Mouse (Mus musculus): ENCODE data around the gene Lgals4. TPM values are rescaled to one million over a fixed set of nuclear protein-coding genes. Genes with fewer than 3 reads are reported as not detected.
A peak's percentile ranks its signal among the peaks of the same experiment; 100 is the strongest.

The Lgals4 gene
- polyA plus RNA-seq, 1 experiment from 2014 or later = 10.9 TPM

DNA sequence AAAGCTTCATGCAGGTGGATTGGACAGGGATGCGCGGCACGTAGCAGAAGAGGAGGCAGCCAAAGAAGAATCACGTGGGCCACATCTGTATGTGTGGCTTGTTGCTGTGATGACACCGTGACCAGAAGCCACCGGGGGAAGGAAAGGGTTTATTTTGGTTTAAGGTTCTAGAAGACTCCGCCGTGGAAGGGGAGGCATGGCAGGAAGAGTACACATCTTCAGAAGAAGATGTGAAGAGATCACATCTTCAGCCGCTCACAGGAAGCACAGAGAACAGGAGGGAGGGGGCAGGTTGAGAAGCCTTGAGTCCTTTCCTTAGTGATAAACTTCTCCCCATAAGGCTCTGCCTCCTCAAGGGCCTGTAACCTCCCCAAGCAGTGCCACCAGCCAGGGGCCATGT lies 33.7 kb upstream of the Lgals4 start:
- no peak overlapping the region for H3K4me3 ChIP-seq (replicated peaks; ENCODE audit: low read depth, low read length)
- no peak for ATAC-seq (replicated peaks; ENCODE audit: low FRiP score, low read depth)
- H3K27me3 ChIP-seq (ENCODE audit: insufficient read depth, low read length) = no peaks in the 10 kb centered on the region
- H3K27ac ChIP-seq = no peak overlapping the region
- no peaks in the 10 kb centered on the region for H3K9me3 ChIP-seq (replicated peaks; ENCODE audit: low read length)
- H3K4me2 ChIP-seq (ENCODE audit: low read length) = no peak overlapping the region
- TF ChIP-seq CTCF (IDR thresholded peaks at IDR 0.05; ENCODE audit: low read depth) = no peak
- peaks cover 40% of the 10 kb centered on the region for H3K4me1 ChIP-seq (replicated peaks; ENCODE audit: insufficient read depth, low read length)
- no peak overlapping the region for H3K9ac ChIP-seq (ENCODE audit: low read depth, low read length)
- DNase-seq (ENCODE audit: low spot score) = no peak
- 93% methylated on average over 9 of the region's 9 CpGs for WGBS
- no peaks in the 10 kb centered on the region for H3K36me3 ChIP-seq (ENCODE audit: insufficient read depth, low read length)

DNA sequence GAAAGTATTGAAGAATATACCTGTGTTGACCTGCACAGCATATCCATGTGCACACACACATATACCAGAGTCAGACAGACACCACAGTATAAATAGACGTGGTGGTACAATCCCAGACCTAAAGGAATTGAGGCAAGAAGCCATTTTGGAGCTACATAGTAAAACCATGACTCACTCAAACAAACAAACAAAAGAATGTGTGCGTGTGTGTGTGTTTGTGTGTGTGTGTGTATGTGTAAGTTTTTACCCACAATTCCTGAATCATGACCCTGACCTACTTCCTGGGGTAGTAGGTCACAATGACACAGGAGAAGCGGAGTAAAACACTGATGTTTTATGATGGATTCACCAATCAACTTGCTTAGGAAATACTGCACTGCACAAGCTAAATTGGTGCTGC lies 32.2 kb upstream of the Lgals4 start:
- ATAC-seq (replicated peaks; ENCODE audit: low FRiP score, low read depth) (no peak), DNase-seq (ENCODE audit: low spot score) (peak; percentile 73)
- Histone ChIP-seq H3K9me3 (replicated peaks; ENCODE audit: low read length) (no peaks in the 10 kb centered on the region), H3K27ac (peak overlapping the region; percentile 88), H3K9ac (ENCODE audit: low read depth, low read length) (no peak overlapping the region), H3K36me3 (ENCODE audit: insufficient read depth, low read length) (no peaks in the 10 kb centered on the region), H3K4me3 (replicated peaks; ENCODE audit: low read depth, low read length) (no peak overlapping the region), H3K4me2 (ENCODE audit: low read length) (peak overlapping the region; percentile 35; the same call in 1 of the 2 replicates), H3K27me3 (ENCODE audit: insufficient read depth, low read length) (no peaks in the 10 kb centered on the region), H3K4me1 (replicated peaks; ENCODE audit: insufficient read depth, low read length) (peaks cover 37% of the 10 kb centered on the region)
- WGBS = 48% methylated on average over 3 of the region's 3 CpGs
- no peak for TF ChIP-seq CTCF (IDR thresholded peaks at IDR 0.05; ENCODE audit: low read depth)

DNA sequence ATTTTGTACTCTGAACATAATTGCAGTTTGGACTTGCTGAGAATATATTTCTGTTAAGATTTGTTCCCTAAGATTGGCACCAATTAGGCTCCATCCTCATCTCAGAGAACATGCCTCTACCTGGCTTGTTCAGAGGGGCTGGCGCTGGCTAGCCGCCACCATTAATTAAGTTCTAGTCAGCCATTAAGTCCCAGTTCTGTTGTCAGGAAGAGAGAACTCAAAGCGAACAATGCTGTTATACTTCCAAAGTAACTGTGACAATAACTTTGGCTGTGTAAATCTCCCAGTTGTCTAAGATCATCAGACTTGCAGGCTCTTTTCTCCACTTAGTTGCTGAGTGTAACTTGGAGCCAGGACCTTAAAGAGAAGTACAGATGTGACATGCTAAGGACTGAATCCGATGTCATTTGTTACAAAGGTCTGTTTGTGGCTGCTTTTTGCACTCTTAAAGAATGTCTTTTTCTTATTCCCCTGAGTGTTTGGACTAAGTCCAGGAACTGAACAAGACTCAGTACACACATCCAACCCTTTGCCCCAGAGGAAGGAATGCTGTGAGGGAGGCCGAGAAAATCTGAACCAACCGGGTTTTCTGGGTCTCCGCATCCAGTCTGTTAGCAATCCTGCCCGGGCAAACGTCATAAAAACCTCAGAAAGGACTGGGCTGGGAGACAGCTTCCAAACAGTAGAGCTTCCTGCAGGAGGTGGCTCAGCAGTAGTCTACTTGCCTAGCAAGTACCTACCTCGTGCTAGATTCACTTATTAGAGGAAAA lies 31.6 kb upstream of the Lgals4 start:
- Histone ChIP-seq H3K27me3 (ENCODE audit: insufficient read depth, low read length) (no peaks in the 10 kb centered on the region), H3K9me3 (replicated peaks; ENCODE audit: low read length) (no peaks in the 10 kb centered on the region), H3K9ac (ENCODE audit: low read depth, low read length) (no peak overlapping the region), H3K4me2 (ENCODE audit: low read length) (peak overlapping the region; percentile 35), H3K4me3 (replicated peaks; ENCODE audit: low read depth, low read length) (no peak overlapping the region), H3K4me1 (replicated peaks; ENCODE audit: insufficient read depth, low read length) (peaks cover 31% of the 10 kb centered on the region), H3K27ac (peak overlapping the region; percentile 88), H3K36me3 (ENCODE audit: insufficient read depth, low read length) (no peaks in the 10 kb centered on the region)
- peak; percentile 61 for ATAC-seq (replicated peaks; ENCODE audit: low FRiP score, low read depth)
- TF ChIP-seq CTCF (IDR thresholded peaks at IDR 0.05; ENCODE audit: low read depth) = peak; percentile 39; the same call in 1 of the 2 replicates
- WGBS = 9% methylated on average over 10 of the region's 10 CpGs
- DNase-seq (ENCODE audit: low spot score) = peak; percentile 90

DNA sequence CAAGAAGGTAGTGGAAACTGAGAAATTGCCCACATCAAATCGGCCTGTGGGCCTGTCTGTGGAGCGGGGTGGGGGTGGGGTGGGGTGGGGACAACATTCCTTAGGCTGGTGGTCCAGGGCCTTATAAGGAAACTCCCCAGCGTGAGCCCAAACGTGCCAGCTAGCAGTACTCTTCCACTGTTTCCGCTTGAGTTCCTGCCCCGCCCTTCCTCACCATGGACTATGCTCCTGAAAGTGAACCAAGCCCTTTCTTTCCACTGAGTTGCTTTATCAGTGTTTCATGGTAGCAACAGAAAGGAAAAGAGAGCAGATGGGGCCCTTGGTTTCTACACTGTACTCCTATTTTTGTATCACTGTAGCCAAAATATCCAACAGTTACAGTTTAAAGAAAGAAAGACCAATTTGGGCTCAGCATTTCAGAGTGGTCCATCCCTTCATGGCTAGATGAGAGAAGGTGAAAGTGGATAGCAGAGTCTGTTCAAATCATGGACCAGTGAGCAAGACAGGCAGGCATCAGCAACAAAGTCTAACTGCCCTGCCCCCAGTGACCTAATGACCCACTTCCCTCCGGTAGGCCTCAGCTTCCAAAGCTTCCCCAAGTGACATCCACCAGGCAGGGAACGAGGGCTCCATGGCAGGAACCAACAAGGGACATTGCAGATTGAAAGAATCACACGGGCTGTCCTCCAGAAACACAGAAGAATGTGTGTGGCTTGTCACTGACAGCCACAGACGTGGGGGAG lies 30.6 kb upstream of the Lgals4 start:
- ATAC-seq (replicated peaks; ENCODE audit: low FRiP score, low read depth) (peak; percentile 81), DNase-seq (ENCODE audit: low spot score) (peak; percentile 89)
- Histone ChIP-seq H3K27me3 (ENCODE audit: insufficient read depth, low read length) (no peaks in the 10 kb centered on the region), H3K27ac (peak overlapping the region; percentile 88), H3K4me2 (ENCODE audit: low read length) (peak overlapping the region; percentile 35), H3K4me1 (replicated peaks; ENCODE audit: insufficient read depth, low read length) (peaks cover 36% of the 10 kb centered on the region), H3K36me3 (ENCODE audit: insufficient read depth, low read length) (no peaks in the 10 kb centered on the region), H3K4me3 (replicated peaks; ENCODE audit: low read depth, low read length) (no peak overlapping the region), H3K9me3 (replicated peaks; ENCODE audit: low read length) (no peaks in the 10 kb centered on the region), H3K9ac (ENCODE audit: low read depth, low read length) (no peak overlapping the region)
- no peak for TF ChIP-seq CTCF (IDR thresholded peaks at IDR 0.05; ENCODE audit: low read depth)
- WGBS = 6% methylated on average over 10 of the region's 10 CpGs

DNA sequence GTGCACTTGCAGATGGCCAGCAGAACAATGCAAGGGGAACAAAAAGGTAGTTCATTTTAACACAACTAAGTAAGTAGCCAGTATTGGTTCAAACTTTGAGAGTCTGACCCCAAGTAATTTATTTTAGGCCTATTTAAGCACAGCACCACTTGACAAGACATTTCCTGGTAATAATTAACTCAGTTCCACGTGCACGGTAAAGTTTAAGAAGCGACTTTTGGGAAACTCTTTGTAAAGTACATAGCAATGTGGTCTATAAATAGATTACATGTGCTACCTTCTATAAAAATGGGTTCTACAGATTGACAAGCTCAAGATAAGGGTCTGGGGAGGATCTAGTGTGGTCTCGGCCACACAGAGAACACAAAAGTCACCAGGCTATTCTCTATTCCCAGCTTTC lies 29.9 kb upstream of the Lgals4 start:
- no peak overlapping the region for H3K9ac ChIP-seq (ENCODE audit: low read depth, low read length)
- H3K27me3 ChIP-seq (ENCODE audit: insufficient read depth, low read length) = no peaks in the 10 kb centered on the region
- no peaks in the 10 kb centered on the region for H3K9me3 ChIP-seq (replicated peaks; ENCODE audit: low read length)
- 13% methylated on average over 4 of the region's 4 CpGs for WGBS
- ATAC-seq (replicated peaks; ENCODE audit: low FRiP score, low read depth) = no peak
- peak overlapping the region; percentile 88 for H3K27ac ChIP-seq
- peak; percentile 71 for DNase-seq (ENCODE audit: low spot score)
- no peaks in the 10 kb centered on the region for H3K36me3 ChIP-seq (ENCODE audit: insufficient read depth, low read length)
- no peak for TF ChIP-seq CTCF (IDR thresholded peaks at IDR 0.05; ENCODE audit: low read depth)
- no peak overlapping the region for H3K4me2 ChIP-seq (ENCODE audit: low read length)
- no peak overlapping the region for H3K4me3 ChIP-seq (replicated peaks; ENCODE audit: low read depth, low read length)
- H3K4me1 ChIP-seq (replicated peaks; ENCODE audit: insufficient read depth, low read length) = peaks cover 38% of the 10 kb centered on the region

DNA sequence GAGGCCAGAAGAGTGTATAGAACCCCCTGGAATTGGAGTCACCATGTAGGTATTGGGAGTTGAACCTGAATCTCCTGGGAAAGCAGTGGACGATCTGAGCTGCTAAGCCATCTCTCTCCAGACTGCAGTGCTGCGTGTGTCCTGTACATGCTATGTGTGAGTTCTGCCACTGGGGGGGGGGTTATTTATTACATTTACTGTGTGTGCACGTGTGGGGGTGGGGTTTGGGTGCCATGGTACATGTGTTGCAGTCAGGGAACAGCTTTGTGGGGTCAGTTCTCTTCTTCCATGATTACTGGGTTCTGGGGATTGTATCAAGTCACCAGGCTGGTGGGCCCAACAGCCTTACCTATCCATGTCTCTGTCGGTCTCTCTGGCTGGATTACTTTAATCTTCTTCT lies 26.8 kb upstream of the Lgals4 start:
- Histone ChIP-seq H3K4me2 (ENCODE audit: low read length) (no peak overlapping the region), H3K4me1 (replicated peaks; ENCODE audit: insufficient read depth, low read length) (peaks cover 30% of the 10 kb centered on the region), H3K36me3 (ENCODE audit: insufficient read depth, low read length) (no peaks in the 10 kb centered on the region), H3K27ac (no peak overlapping the region), H3K27me3 (ENCODE audit: insufficient read depth, low read length) (no peaks in the 10 kb centered on the region), H3K9me3 (replicated peaks; ENCODE audit: low read length) (no peaks in the 10 kb centered on the region), H3K9ac (ENCODE audit: low read depth, low read length) (no peak overlapping the region), H3K4me3 (replicated peaks; ENCODE audit: low read depth, low read length) (no peak overlapping the region)
- DNase-seq (ENCODE audit: low spot score) = no peak
- no peak for ATAC-seq (replicated peaks; ENCODE audit: low FRiP score, low read depth)
- WGBS = 67% methylated on average over 4 of the region's 4 CpGs
- peak; percentile 32; the same call in 1 of the 2 replicates for TF ChIP-seq CTCF (IDR thresholded peaks at IDR 0.05; ENCODE audit: low read depth)

Measured in kidney, postnatal 0 days (tissue).